Mouse (Mus musculus) ES-E14 (cell line): Measurements from ENCODE around the gene Slc23a2.

Experiments
- MAFK ChIP-seq: IDR thresholded peaks from 2 replicates; pipeline ENCODE4 v1.6.1; 2014; ENCODE audit warnings: mild to moderate bottlenecking, low read depth, low read length, inconsistent platforms; ENCODE audit not compliant: insufficient read depth
- ZC3H11A ChIP-seq: IDR thresholded peaks from 2 replicates; pipeline ENCODE4 v1.6.1; 2012; ENCODE audit warnings: low read depth, mild to moderate bottlenecking, inconsistent platforms, low read length, borderline replicate concordance
- ZNF384 ChIP-seq: IDR thresholded peaks from 2 replicates; pipeline ENCODE4 v1.6.1; 2012; ENCODE audit warnings: low read depth, low read length, inconsistent platforms

GRCm38 (mm10) chr2:132133436-132133835 lies 11.5 kb downstream of the Slc23a2 start:
- TF ChIP-seq ZNF384 (no peak), MAFK (no peak), ZC3H11A (no peak)
